Mouse (Mus musculus) lung, postnatal 0 days (tissue): ENCODE measurements around the gene Phb. TPM values are rescaled to one million over a fixed set of nuclear protein-coding genes. Genes with fewer than 3 reads are reported as not detected.

Experiments used
- ATAC-seq: fragments of 200-750 bp; cut with Nextera tagmentation; 2 replicates; pipeline ENCODE4 v1.8.0; 2017; ENCODE audit warnings: moderate library complexity
- DNase-seq: peaks from one replicate; pipeline ENCODE4 v3.0.0-alpha.2; 2016; ENCODE audit warnings: low spot score
- H3K27ac ChIP-seq: fragments of 300-500 bp; sonication (generic); 2 replicates; pipeline ENCODE4 v1.5.1; 2014; ENCODE audit warnings: antibody characterized with exemption, mild to moderate bottlenecking, low read length, mixed read lengths
- H3K27me3 ChIP-seq: fragments of 300-500 bp; sonication (generic); replicated peaks from 2 replicates; pipeline ENCODE4 v1.6.1; 2014; ENCODE audit warnings: low read length, mixed read lengths; ENCODE audit not compliant: insufficient read depth
- H3K36me3 ChIP-seq: fragments of 300-500 bp; sonication (generic); 2 replicates; pipeline ENCODE4 v1.6.1; 2014; ENCODE audit warnings: low read length, mixed read lengths; ENCODE audit not compliant: insufficient read depth
- H3K4me1 ChIP-seq: fragments of 300-500 bp; sonication (generic); 2 replicates; pipeline ENCODE4 v1.6.1; 2014; ENCODE audit warnings: antibody characterized with exemption, low read depth, low read length, mixed read lengths; ENCODE audit not compliant: insufficient read depth
- H3K4me2 ChIP-seq: fragments of 300-500 bp; sonication (generic); replicated peaks from 2 replicates; pipeline ENCODE4 v1.6.1; 2014; ENCODE audit warnings: low read depth, mild to moderate bottlenecking, low read length, moderate library complexity, mixed read lengths
- H3K4me3 ChIP-seq: fragments of 300-500 bp; sonication (generic); 2 replicates; pipeline ENCODE4 v1.5.1; 2014; ENCODE audit warnings: low read depth, low read length
- H3K9ac ChIP-seq: fragments of 300-500 bp; sonication (generic); replicated peaks from 2 replicates; pipeline ENCODE4 v1.6.1; 2014; ENCODE audit warnings: low read depth, mild to moderate bottlenecking
- H3K9me3 ChIP-seq: fragments of 300-500 bp; sonication (generic); 2 replicates; pipeline ENCODE4 v1.6.1; 2016; ENCODE audit warnings: low read length, mixed read lengths
- CTCF ChIP-seq: IDR thresholded peaks from 2 replicates; pipeline ENCODE4 v1.5.1; 2016; ENCODE audit warnings: antibody characterized with exemption, mild to moderate bottlenecking
- EP300 ChIP-seq: IDR thresholded peaks from 2 replicates; pipeline ENCODE4 v1.6.1; 2016; ENCODE audit warnings: antibody characterized with exemption, mild to moderate bottlenecking, control low read depth
- WGBS: fragments of 180-500 bp; shearing (Covaris S2); extraction: QIAGEN DNeasy Blood & Tissue Kit; methylation state at CpG from one replicate; pipeline ENCODE4 v1.1.7; 2014; 5-methylcytosine and 5-hydroxymethylcytosine counted together
- polyA plus RNA-seq: library from polyadenylated mRNA; unstranded; fragments of >200 nt; fragmentation: Nextera tagmentation; extraction: Ambion mirVana; gene quantifications from 2 replicates; pipeline ENCODE4 v1.2.1, GENCODE M21; 2015

Gene Phb
- polyA plus RNA-seq, 1 experiment from 2014 or later, result 94.7 TPM

- peak overlapping the region; percentile 91 for H3K4me2 ChIP-seq
- H3K9me3 ChIP-seq, result no peaks in the 10 kb centered on the region
- peak overlapping the region; percentile 84 for H3K4me3 ChIP-seq
- no peaks in the 10 kb centered on the region for H3K36me3 ChIP-seq
- DNase-seq (peak; percentile 61), ATAC-seq (peak; percentile 62)
- no peaks in the 10 kb centered on the region for H3K27me3 ChIP-seq
- peak overlapping the region; percentile 98 for H3K27ac ChIP-seq
- peaks cover 12% of the 10 kb centered on the region; the same call in 1 of the 2 replicates for H3K4me1 ChIP-seq
- TF ChIP-seq EP300 (no peak), CTCF (no peak)
- peak overlapping the region; percentile 89 for H3K9ac ChIP-seq
- WGBS, result under 1% methylated on average over 12 of the region's 49 CpGs
These were observed 46.6 kb downstream of the Phb start for GRCm38 (mm10) chr11:95713225-95713810.

GRCm38 (mm10) chr11:95713811-95714241, 47.1 kb downstream of the Phb start:
- no peaks in the 10 kb centered on the region for H3K27me3 ChIP-seq
- H3K9ac ChIP-seq, result peak overlapping the region; percentile 89
- ATAC-seq (no peak), DNase-seq (peak; percentile 65)
- H3K4me2 ChIP-seq, result peak overlapping the region; percentile 91
- peaks cover 12% of the 10 kb centered on the region; the same call in 1 of the 2 replicates for H3K4me1 ChIP-seq
- H3K36me3 ChIP-seq, result no peaks in the 10 kb centered on the region
- peak overlapping the region; percentile 84 for H3K4me3 ChIP-seq
- WGBS, result 0% methylated on average over 13 of the region's 13 CpGs
- H3K9me3 ChIP-seq, result no peaks in the 10 kb centered on the region
- TF ChIP-seq CTCF (no peak), EP300 (no peak)
- H3K27ac ChIP-seq, result peak overlapping the region; percentile 98

- Histone ChIP-seq H3K27ac (no peak overlapping the region), H3K9me3 (no peaks in the 10 kb centered on the region), H3K9ac (peak overlapping the region; percentile 89; the same call in 1 of the 2 replicates), H3K4me3 (peak overlapping the region; percentile 84), H3K27me3 (no peaks in the 10 kb centered on the region), H3K4me1 (peaks cover 12% of the 10 kb centered on the region; the same call in 1 of the 2 replicates), H3K36me3 (no peaks in the 10 kb centered on the region), H3K4me2 (peak overlapping the region; percentile 91)
- ATAC-seq (no peak), DNase-seq (no peak)
- no peak for TF ChIP-seq EP300
- no peak for TF ChIP-seq CTCF
- 16% methylated on average over 7 of the region's 7 CpGs for WGBS
These were observed 47.7 kb downstream of the Phb start for GRCm38 (mm10) chr11:95714411-95714810.

- H3K4me1 ChIP-seq, result peaks cover 12% of the 10 kb centered on the region; the same call in 1 of the 2 replicates
- no peaks in the 10 kb centered on the region for H3K9me3 ChIP-seq
- no peak overlapping the region for H3K4me2 ChIP-seq
- no peaks in the 10 kb centered on the region for H3K27me3 ChIP-seq
- no peak overlapping the region for H3K9ac ChIP-seq
- no peaks in the 10 kb centered on the region for H3K36me3 ChIP-seq
- H3K27ac ChIP-seq, result no peak overlapping the region
- WGBS, result 50% methylated on average over 8 of the region's 8 CpGs
- no peak for TF ChIP-seq CTCF
- TF ChIP-seq EP300, result no peak
- no peak for DNase-seq
- ATAC-seq, result no peak
- H3K4me3 ChIP-seq, result no peak overlapping the region
These were observed 49.4 kb downstream of the Phb start for GRCm38 (mm10) chr11:95716136-95716535.

- H3K27ac ChIP-seq, result no peak overlapping the region
- H3K36me3 ChIP-seq, result no peaks in the 10 kb centered on the region
- ATAC-seq (peak; percentile 73), DNase-seq (peak; percentile 74)
- H3K9ac ChIP-seq, result no peak overlapping the region
- H3K4me3 ChIP-seq, result no peak overlapping the region
- H3K9me3 ChIP-seq, result no peaks in the 10 kb centered on the region
- peaks cover 4% of the 10 kb centered on the region; the same call in 1 of the 2 replicates for H3K4me1 ChIP-seq
- H3K4me2 ChIP-seq, result no peak overlapping the region
- TF ChIP-seq CTCF (no peak), EP300 (no peak)
- WGBS, result 60% methylated on average over 3 of the region's 3 CpGs
- H3K27me3 ChIP-seq, result no peaks in the 10 kb centered on the region
These were observed 52.6 kb downstream of the Phb start for GRCm38 (mm10) chr11:95719356-95719755.

- no peak within 1 kb of the TSS for H3K4me3 ChIP-seq
- TF ChIP-seq CTCF (no peak), EP300 (no peak)
- no peaks in the 10 kb centered on the region for H3K4me1 ChIP-seq
- H3K9me3 ChIP-seq, result no peaks in the 10 kb centered on the region
- ATAC-seq, result no peak
- WGBS, result 80% methylated on average over 5 of the region's 5 CpGs
- no peak for DNase-seq
- no peaks in the 10 kb centered on the region for H3K36me3 ChIP-seq
- no peaks in the 10 kb centered on the region for H3K27me3 ChIP-seq
- no peak within 1 kb of the TSS for H3K27ac ChIP-seq
- H3K4me2 ChIP-seq, result no peak within 1 kb of the TSS
- H3K9ac ChIP-seq, result no peak within 1 kb of the TSS
These were observed 56.5 kb downstream of the Phb start, which contains the start of gene B130006D01Rik for GRCm38 (mm10) chr11:95723287-95723686. TSS of gene B130006D01Rik (plus strand) at chr11:95723587.
